Mouse (Mus musculus): ENCODE results near the gene Col7a1.
A peak's percentile ranks its signal among the peaks of the same experiment; 100 is the strongest.

Gene Col7a1

GRCm38 (mm10) chr9:108983209-108983608 lies 29.8 kb downstream of the Col7a1 start:
- DNase-seq (ENCODE audit: extremely low read depth, low read depth, low spot score) = no peak

GRCm38 (mm10) chr9:108985710-108986109 lies 32.3 kb downstream of the Col7a1 start, which contains the start of gene Ucn2:
TSS of gene Ucn2 (plus strand) at chr9:108986010.
- DNase-seq (ENCODE audit: extremely low read depth, low read depth, low spot score) = no peak

GRCm38 (mm10) chr9:108987704-108988350 lies 34.4 kb downstream of the Col7a1 start:
- no peak for DNase-seq (ENCODE audit: extremely low read depth, low read depth, low spot score)

GRCm38 (mm10) chr9:108989802-108990461 lies 36.5 kb downstream of the Col7a1 start:
- no peak for DNase-seq (ENCODE audit: extremely low read depth, low read depth, low spot score)

- DNase-seq (ENCODE audit: extremely low read depth, low read depth, low spot score) = no peak
These were observed 37.1 kb downstream of the Col7a1 start for GRCm38 (mm10) chr9:108990462-108990820.

- peak; percentile 99 for DNase-seq (ENCODE audit: extremely low read depth, low read depth, low spot score)
These were observed 38.2 kb downstream of the Col7a1 start, which contains the start of gene Pfkfb4 for GRCm38 (mm10) chr9:108991428-108992084. TSS of gene Pfkfb4 (plus strand) at chr9:108991778.

GRCm38 (mm10) chr9:108992085-108992469 lies 38.7 kb downstream of the Col7a1 start:
- DNase-seq (ENCODE audit: extremely low read depth, low read depth, low spot score) = no peak

GRCm38 (mm10) chr9:108992620-108993361 lies 39.4 kb downstream of the Col7a1 start:
- no peak for DNase-seq (ENCODE audit: extremely low read depth, low read depth, low spot score)

- DNase-seq (ENCODE audit: extremely low read depth, low read depth, low spot score) = no peak
These were observed 43.0 kb downstream of the Col7a1 start for GRCm38 (mm10) chr9:108996411-108996810.

- DNase-seq (ENCODE audit: extremely low read depth, low read depth, low spot score) = no peak
These were observed 45.1 kb downstream of the Col7a1 start for GRCm38 (mm10) chr9:108998287-108999166.

GRCm38 (mm10) chr9:108999167-108999526 lies 45.8 kb downstream of the Col7a1 start:
- DNase-seq (ENCODE audit: extremely low read depth, low read depth, low spot score) = no peak

- DNase-seq (ENCODE audit: extremely low read depth, low read depth, low spot score) = no peak
These were observed 47.3 kb downstream of the Col7a1 start for GRCm38 (mm10) chr9:109000726-109001125.

- DNase-seq (ENCODE audit: extremely low read depth, low read depth, low spot score) = no peak
These were observed 49.8 kb downstream of the Col7a1 start for GRCm38 (mm10) chr9:109003201-109003600.

GRCm38 (mm10) chr9:109007025-109007780 lies 53.8 kb downstream of the Col7a1 start:
- no peak for DNase-seq (ENCODE audit: extremely low read depth, low read depth, low spot score)

GRCm38 (mm10) chr9:109008081-109008480 lies 54.7 kb downstream of the Col7a1 start:
- no peak for DNase-seq (ENCODE audit: extremely low read depth, low read depth, low spot score)

- no peak for DNase-seq (ENCODE audit: extremely low read depth, low read depth, low spot score)
These were observed 55.7 kb downstream of the Col7a1 start for GRCm38 (mm10) chr9:109008994-109009635.

- DNase-seq (ENCODE audit: extremely low read depth, low read depth, low spot score) = no peak
These were observed 56.4 kb downstream of the Col7a1 start for GRCm38 (mm10) chr9:109009636-109010315.

GRCm38 (mm10) chr9:109010316-109010690 lies 56.9 kb downstream of the Col7a1 start:
- DNase-seq (ENCODE audit: extremely low read depth, low read depth, low spot score) = no peak

GRCm38 (mm10) chr9:109015397-109015796 lies 62.0 kb downstream of the Col7a1 start:
- DNase-seq (ENCODE audit: extremely low read depth, low read depth, low spot score) = no peak

Data from fat pad, adult 2 months (tissue).